Mouse (Mus musculus) cerebellum, postnatal 10 days (tissue): ENCODE results near the gene Wdr4.

Source experiments
- DNase-seq, 2 experiments: peaks; one replicate each; pipeline ENCODE4 v3.0.0; 2021; ENCODE audit warnings: mixed read lengths in 2 of 2

Gene Wdr4

DNA sequence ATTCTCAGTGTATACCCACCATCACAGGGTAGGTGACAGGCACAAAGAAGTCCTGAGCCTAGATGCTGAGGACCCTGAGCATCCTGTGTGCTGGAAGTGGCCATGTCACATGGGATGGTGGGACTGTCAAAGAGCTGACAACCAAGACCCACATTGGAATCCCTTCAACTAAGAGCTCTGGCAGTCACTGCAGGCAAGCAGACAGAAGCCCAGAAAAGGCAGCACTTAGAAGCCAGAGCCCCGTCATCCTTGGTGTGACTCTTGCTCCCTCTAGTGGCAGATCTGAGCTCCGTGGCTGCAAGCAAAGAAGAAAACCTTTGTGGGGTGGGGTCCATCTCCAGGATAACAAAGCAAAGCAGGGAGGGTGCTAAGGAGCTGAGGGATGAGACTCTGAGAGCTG lies 27.4 kb downstream of the Wdr4 start:
- DNase-seq = peak; percentile 92 to 96

DNA sequence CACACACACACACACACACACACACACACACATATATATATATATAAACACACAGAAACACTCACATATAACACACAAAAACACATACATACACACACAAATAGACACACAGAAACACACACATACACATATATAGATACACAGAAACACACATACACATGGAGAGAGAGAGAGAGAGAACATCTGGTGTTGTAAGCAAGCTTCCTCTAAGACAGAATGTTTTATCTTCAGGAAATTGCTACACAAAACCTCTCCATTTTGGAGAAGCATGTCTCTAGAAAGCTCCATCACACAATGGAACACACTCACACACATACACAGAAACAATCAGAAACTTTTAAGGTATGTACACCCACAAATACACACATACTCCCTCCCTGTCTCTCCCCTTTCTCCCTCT lies 28.4 kb downstream of the Wdr4 start:
- DNase-seq = no peak

DNA sequence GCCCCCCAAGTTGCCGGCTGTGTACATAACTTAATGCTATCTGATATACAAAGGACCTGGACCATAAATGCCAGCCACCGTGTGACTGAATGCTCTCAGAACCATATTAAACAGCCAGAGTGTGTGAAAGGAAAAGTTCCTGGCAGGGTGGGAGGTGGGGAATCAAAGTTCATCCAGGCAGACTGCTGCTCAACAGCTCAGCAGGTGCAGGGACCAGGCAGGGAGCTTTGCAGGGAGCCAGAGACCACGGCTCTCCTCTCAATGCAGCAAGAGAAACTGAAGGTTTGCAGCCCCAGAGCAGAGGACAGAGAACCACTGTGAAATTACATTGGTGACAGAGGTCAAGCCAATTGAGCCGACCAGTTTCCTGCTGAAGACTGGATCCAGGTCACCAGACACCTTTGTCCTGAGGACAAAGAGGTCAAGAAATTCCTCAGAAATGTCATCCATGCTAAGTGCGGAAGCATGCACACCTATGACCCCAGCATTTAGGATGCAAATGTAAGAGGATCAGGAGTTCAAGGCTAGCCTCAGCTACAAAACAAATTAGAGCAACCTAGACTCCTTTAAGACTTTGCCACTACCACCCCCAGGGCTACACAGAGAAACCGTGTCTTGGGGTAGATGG lies 32.2 kb downstream of the Wdr4 start:
- no peak for DNase-seq

DNA sequence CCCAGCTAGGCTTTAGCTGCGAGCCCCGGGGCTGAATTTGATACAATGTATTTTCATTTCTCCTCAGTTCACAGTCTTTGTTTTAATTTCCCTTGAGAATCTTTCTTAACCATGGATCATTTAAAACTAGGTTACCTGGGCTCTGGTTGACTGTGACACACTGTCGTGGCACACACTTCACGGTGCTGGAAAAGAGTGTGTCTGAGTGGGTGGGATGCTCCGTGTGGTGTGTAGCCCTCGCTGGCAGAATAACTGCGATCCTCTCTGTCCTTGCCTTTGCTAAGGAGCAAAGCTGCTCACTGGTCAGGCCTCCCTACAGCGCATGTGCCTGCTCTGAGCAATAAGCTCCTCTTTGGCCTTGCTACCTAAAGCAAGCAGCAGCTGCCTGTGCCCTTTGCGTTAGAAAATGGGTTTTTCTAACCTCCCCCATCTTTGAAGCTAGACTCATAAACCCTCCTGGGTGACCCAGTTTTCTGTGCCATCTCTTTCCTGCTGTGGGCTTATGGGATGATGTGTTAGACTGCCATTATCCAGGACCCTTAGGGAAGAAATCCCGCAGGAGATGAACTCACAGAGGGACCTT lies 33.1 kb downstream of the Wdr4 start:
- DNase-seq = no peak

DNA sequence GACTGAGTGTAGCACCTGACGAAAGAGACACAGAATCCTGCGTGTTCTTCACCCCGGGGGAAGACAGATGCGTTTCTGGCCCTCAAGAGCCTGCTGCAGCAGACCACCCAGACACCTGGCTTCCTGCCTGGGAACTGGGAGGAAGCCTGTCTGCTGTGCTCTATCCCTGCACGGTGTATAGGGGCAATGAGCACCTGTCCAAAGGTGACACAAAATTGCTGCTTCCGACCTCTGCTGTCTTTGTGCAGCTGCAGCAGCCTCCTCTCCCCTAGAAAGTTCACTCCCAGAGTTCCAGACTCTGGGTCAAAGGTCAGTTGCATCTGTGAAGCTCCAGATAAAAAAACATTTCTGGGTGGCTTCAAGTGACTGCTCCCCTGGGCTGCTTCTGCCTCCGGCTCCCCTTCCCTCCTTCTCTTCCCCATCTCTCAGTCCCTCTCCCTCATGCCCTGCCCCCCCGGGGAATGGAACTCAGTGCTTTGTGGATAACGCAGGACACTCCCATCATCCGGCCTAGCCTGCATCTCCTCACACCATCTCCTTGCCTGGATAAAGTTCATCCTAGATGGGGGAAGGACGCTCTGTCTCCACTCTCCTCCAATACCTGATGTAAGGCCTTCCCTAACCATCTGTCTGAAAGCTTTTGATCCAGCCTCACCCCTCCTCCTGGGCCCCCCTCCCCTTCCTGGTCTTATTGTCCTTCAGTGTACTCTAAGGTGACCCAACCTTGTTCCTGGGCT lies 40.5 kb downstream of the Wdr4 start:
- DNase-seq = no peak

DNA sequence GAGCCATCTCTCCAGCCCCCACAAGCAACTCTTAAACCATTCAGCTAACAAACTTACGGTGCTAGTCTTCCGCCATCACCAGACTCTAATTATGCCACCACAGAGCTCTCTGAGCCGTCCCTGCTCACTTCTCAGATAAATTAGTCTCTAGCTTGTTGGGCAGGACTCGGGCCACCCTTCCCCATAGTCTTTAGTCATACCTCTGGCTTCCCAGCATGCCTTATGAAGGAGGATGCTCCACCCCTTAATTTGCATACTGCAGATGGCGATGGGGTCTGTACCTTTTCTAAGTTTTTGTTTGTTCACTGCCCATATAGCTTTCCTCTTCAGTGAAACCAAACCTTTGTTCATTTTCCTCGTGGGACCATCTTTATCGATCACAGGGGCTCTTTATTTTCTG lies 41.2 kb downstream of the Wdr4 start:
- DNase-seq = no peak

DNA sequence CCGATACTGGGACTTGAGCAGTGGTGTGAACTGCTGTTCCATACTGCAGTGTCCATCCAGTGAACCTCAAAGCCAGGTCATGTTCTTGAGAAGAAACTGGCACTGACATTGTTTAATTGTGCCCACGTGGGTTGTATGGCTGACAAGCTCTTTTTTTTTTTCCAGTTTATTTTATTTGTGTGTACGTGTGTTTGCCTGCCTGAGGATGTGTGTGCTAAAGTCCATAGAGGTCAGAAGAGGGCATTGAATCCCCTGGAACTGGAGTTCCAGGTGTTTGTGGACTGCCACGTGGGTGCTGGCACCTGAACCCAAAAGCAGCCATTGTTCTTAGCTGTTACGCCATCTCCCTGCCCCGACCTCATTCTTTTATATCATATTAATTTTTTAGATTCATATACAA lies 45.4 kb downstream of the Wdr4 start:
- no peak for DNase-seq

DNA sequence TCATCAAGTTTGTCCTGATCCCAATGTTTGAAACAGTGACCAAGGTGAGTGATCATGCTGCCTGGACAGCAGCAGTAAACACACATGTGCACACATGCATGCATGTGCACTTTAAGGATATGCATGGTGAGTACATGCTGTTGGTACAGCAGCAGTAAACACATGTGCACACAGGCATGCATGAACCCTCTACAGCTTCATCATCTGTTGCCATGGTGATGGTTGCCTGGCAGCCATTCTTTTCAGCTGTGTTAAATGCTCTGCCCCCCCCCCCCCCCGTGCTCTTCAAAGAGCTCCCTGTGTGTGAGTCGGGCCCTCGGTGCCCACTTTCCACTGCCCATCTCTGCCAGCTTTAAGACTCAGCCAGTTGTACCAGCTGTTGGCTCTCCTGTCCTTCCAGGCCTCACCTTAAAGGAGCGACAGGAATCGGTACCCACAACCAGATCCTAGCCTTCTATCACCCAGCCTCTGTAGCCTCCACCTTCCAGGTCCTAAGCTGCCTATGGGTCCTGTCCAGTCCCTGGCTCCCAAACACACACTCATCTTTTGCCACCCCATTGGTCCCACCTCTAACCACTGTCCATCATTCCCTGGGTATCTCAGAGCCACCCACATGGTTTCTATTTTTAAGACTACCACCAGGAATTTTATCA lies 48.9 kb downstream of the Wdr4 start:
- no peak for DNase-seq

DNA sequence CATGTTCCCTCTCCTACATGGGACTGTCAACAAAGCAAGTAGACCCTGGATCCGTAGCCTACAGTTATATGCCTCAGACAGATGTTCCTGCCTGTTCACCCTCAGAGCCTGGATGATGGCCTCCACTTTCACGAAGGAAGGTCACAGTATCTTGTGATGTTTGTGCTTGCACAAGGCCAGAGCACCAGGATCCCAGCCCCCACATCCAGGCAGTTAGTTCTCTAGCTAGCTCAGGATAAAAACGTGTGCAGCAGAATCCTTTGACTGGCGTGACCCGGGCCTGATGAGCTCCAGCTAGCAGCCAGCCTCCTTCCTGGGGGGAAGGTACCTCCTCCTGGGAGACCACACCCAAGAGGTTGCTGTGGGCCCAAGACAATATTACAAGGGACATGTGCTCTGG lies 51.3 kb downstream of the Wdr4 start:
- DNase-seq = no peak

DNA sequence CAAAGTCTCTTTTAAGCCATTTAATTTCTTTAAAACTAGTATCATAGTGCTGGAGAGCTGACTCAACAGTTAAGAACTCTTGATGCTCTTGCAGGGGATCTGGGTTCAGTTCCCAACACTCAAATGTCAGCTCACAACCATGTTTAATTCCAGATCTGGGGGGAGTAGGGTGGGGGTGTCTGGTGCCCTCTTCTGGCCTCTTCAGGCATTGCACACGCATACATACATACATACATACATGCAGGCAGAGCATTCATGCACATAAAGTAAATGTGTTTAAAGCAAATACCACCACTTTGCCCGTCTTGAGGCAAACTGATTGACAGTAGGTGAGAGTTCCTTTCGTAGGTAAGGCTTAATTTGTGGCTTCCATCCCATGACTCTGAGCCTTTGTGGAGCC lies 52.9 kb downstream of the Wdr4 start:
- DNase-seq = peak in 1 of 2 experiments; percentile 35

DNA sequence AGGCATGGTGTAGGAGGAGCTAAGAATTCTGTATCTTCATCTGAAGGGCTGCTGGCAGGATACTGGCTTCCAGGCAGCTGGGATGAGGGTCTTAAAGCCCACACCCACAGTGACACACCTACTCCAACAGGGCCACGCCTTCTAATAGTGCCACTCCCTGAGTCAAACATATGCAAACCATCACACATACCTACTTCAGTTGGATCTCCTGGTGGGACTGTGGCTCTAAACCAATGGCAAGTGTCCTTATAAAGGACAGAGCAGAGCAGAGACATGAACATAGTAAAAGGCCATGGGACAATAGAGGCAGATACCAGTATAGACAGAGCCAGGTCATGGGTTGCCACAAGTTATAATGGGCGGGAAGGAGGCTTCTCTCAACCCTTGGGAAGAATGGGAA lies 57.3 kb downstream of the Wdr4 start:
- DNase-seq = no peak

DNA sequence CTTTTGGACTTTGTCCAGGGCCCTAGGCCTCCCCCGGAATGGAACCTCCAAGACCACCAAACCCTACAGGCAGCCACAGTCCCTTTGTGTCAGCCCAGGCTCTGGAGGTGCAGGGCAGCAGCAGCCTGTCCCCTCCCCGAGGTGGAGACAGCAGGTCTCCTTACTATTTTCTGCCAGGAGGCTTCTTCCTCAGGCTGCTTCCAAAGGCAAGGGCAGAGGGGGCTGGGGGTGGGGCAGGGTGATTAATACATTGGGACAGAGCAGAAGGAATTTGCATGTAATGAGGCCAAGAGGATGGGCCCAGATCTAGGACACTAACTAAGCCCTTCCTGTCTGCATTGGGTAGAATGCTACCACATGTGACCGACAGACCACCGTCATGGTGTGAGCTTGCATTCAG lies 59.4 kb downstream of the Wdr4 start:
- DNase-seq = peak; percentile 65 to 72

DNA sequence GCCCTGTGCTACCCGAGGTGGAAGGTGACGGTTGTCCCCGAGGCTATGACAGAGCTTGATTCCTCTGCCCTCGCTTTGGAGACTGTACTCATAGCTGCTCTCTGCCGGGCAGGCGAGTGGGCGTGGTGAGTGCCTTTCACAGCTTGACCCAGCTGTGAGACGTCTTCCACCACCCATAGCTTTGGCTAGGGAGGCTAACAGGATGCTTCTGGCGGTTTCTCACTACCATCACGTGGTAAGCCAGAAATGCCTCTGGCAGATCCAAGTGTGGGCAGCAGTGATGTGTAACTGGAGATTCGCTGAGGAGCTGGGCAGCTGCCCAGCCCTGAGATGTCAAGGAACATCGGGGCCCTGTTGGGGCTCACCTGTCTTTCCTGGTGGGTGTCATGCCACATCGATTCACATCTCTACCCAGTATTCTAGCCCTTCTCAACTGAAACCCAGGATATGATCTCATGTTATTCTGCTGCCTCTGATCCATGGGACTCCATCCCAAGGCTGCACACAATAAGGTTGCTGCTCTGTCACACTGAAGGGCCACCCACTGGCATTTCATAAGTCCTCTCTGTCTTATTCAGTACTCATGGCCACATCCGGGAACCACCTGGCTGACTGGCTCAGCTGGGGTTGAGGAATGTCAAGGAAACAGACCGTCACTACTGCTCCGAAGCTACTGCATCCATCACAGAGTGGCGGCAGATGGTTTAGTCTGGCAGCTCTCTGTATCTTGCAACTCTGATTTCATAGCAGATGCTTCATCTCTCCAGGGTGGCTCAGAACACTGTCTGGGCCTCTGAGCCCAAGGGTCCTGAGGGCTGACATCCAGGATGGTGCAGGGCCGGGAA lies 62.8 kb downstream of the Wdr4 start:
- peak; percentile 67 to 77 for DNase-seq

DNA sequence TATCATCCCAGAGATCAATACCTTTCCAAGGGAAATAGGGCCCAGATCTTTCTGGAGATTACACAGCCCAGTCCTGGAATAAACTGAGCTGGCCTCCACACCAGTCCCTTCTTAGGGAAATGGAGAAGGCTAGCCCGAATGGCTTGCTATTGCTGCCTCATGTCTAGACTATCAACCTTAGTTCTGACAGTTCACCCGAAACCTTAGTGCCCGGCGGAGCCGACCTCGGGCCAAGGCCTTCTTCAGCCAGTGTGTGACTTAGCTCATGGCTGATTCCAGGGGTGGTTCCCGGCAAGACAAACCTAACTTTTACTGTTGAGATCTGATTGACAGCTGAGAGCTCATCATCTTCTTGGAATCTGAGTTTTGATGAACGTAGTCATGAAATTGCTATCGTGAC lies 65.7 kb downstream of the Wdr4 start:
- DNase-seq = no peak

DNA sequence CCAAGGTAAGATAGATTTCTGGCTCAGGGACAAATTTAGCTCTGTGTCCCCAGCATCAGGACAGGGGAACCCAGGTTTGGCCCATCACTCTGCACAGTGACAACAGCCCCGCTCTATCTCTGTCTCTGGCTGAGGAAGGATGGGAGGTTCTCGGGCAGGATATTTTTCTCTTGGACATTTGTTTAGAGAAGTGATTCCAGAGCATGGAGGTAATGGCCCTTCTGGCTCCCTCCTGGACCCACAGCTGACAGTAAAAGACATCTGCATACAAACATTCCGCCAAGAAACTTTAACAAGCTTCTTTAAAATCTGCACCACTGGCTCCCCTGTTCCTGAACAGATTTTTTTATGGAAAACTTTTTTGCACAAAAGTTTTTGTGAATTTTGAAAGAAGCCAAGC lies 66.3 kb downstream of the Wdr4 start:
- DNase-seq = no peak

DNA sequence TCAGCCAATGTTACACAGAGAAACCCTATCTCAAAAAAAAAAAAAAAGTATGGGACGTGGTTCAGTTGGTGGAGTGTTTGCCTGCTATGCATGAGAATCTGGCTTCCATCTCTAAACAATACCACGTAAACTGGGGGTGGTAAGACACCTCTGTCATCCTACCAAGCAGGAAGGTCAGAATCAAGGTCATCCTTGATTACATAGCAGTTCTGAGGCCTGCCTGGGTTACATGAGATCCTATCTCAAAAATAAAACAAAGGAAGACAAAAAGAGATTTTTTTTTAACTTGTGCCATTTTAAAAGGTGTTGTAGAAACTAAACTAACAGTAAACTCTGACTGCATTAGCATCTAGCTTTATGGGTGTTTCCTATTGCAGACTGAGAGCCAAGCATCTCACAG lies 67.0 kb downstream of the Wdr4 start:
- no peak for DNase-seq

DNA sequence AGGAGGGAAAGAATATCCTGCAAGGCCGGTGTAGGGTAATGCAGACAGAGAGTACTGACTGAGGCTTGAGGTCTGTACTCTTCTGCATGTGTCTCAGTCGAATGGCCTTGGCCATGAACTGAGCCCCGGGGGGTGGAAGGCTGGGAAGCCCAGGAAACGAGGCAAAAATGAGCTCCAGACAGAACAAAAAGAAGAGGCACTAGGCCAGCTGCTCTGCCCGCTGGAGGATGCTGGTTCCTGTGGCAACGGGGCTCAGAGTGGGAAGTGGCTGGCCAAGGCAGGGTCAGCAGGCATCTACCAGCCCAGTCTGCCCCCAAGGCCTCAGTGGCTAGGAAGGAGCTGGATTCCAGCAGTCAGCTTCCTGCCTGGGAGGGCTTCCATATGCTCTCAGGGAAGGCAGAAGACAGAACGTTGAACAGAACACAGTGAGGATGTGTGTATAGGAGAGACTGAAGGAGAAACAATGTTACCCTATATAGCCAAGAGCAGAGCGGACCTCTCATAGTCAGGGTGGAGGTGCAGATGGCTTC lies 68.5 kb downstream of the Wdr4 start:
- peak; percentile 82 to 85 for DNase-seq

DNA sequence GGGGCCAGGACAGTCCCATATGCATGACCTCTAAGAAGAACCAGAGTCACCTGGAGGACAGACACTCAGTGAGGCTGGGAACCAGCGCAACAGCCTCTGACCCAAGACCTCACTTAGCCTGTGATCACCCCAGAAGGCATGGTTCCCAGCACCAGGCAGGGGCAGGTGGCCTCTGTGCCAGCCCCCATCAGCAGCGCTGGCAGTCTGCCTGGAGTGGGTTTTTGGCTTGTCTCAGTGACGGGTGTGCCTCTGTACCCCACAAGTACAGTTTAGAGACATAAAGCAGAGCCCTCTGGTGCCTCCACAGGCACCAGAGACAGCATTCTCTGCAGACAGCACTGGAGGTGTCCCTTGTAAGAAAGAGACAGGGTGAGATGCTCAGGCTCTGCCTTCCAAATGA lies 69.6 kb downstream of the Wdr4 start:
- peak; percentile 86 to 90 for DNase-seq

DNA sequence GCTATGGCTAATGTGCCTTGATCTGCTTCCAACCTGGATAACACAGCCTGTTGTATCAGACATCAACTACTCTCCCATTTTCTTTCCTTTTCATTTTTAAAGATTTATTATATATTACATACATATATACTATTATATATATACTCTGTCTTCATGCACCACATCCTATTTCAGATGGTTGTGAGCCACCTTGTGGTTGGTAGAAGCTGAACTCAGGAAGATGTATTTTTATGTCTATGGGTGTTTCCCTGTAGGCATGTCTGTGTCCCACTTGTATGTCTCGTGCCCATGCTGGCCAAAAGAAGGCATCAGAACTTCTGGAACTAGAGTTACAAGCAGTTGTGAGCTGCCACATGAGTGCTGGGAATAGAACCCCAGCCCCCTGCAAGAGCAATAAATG lies 71.3 kb downstream of the Wdr4 start:
- DNase-seq = no peak

DNA sequence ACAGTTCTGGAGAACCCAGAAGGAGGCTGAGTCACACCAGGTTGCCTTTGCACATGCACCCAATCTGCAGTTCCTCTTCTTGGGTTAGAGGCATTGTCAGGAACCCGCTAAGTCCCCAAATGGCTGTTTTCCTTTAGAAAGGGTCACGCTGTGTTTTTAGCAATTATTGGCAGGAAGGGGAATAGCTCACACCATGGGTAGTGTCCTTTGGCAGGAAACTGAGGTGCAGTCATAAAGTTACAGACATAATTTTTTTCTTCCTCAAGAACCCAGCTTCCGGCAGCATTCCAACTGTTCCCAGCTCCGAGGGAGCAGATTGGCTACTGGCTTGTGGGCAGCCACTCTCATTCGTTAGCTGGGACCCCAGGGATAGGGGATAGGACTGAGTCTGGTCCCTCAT lies 72.0 kb downstream of the Wdr4 start:
- DNase-seq = peak; percentile 71 to 75

DNA sequence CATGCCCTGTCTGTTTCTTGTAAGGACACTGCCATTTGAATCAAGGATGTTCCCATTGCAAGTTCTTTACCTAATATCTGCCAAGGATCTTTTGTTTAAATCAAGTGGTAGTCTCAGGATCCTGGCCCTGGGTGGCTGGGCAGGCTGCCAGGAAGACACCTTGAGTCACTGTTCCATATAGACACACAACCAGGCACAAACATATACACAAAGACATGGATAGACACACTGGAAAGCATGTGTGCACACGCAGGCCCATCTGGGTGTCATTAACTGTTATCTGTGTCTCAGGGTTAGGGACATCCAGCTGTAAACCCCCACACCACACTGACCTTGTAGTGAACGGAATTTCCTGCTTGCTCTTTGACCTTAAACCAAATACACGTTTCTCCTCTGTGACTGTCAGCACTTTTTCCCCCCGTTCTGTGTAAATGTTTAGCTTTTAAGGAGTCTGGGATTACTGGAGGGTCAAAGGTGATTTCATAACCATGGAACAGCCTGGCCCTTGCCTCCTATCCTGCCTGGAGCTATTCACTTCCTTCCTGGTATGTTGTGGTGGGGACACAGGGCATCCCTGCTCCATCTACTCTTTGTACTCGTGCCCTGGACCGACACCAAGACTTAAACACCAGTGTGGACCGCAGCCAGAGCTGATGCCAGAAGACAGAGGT lies 74.6 kb downstream of the Wdr4 start:
- no peak for DNase-seq
